Mouse (Mus musculus): ENCODE measurements at regions not wholly inside any gene's neighbourhood (a gene's known extent, or its start where the extent isn't known, plus 50 kb on each side); places are given as distances from the start of the nearest gene placed in this dataset.

DNA sequence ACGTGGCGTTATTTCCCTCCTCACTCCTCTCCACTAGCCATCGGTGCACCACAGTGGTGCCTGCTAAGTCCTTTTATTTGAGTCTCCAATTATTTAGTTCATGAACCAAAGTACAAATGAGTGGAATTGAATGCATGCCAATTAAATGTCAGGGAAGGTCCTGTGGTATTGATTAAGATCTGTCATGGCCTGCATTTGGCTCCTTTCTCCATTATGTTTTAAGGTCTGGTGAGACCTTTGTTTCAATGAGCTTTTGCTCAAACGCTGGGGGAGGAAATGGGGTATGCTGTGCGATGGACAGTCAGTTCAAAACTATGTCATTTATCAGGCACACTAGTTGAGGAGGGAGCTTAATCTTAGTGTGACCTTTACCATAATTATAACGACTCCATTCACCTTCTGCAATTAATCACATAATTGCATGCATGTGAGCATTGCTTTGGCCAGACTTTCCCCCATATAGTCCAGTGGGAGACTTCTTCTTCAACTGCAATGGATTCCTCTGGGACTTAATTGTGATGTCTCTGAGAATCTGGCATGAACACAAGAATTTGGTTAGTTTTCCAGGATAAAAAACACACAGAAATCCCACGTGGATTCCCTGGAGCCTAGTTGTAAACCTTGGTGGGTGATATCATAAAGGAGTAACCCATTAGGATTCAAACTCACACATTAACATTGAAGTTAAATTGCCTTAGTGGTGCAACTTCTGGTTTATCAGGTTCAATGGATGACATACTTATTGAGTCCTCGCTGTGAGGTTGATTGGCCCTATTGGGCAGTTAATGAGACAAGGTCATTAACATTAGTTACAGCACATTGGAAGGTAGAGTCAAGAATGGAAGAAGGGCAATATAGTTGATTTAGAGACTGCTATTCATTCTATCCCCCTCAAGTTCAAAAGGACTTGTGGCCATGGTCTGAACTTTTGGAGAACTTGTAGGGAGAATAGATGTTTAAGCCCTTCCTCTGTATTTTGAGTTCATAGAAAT lies 130.7 kb upstream of the Tars start:
- no peak for TF ChIP-seq CTCF (IDR thresholded peaks at IDR 0.05; ENCODE audit: low read depth)
- TF ChIP-seq EP300 (IDR thresholded peaks at IDR 0.05; ENCODE audit: low read depth): no peak
